Mouse (Mus musculus): ENCODE measurements at regions not wholly inside any gene's neighbourhood (a gene's known extent, or its start where the extent isn't known, plus 50 kb on each side); places are given as distances from the start of the nearest gene placed in this dataset.
"Not testable (repeated sequence)": the region's sequence is repeated elsewhere in the genome, so short reads cannot be mapped to it uniquely, and the experiment has no call there.

- DNase-seq = no peak
Observed at GRCm38 (mm10) chr12:45287759-45288158, 213.2 kb upstream of the Stxbp6 start.

- no peak for DNase-seq
Observed at GRCm38 (mm10) chr12:45256309-45256708, 181.8 kb upstream of the Stxbp6 start.

GRCm38 (mm10) chr12:45211131-45211530 is 136.6 kb upstream of the Stxbp6 start:
- DNase-seq = no peak

GRCm38 (mm10) chr12:45195304-45195920 is 120.9 kb upstream of the Stxbp6 start:
- no peak for DNase-seq

- DNase-seq = no peak
Observed at GRCm38 (mm10) chr12:45187149-45187548, 112.6 kb upstream of the Stxbp6 start.

GRCm38 (mm10) chr12:45184510-45184909 is 110.0 kb upstream of the Stxbp6 start:
- no peak for DNase-seq

- DNase-seq = no peak
Observed at GRCm38 (mm10) chr12:45177454-45177853, 102.9 kb upstream of the Stxbp6 start.

GRCm38 (mm10) chr12:45175259-45175658 is 100.8 kb upstream of the Stxbp6 start:
- DNase-seq = not testable (repeated sequence)

GRCm38 (mm10) chr12:45171927-45172642 is 97.6 kb upstream of the Stxbp6 start:
- peak; percentile 55 for DNase-seq

GRCm38 (mm10) chr12:45162011-45162410 is 87.5 kb upstream of the Stxbp6 start:
- DNase-seq = no peak

- not testable (repeated sequence) for DNase-seq
Observed at GRCm38 (mm10) chr12:45161581-45161980, 87.1 kb upstream of the Stxbp6 start.

GRCm38 (mm10) chr12:45158986-45159385 is 84.5 kb upstream of the Stxbp6 start:
- DNase-seq = no peak

- DNase-seq = no peak
Observed at GRCm38 (mm10) chr12:45137438-45138018, 63.0 kb upstream of the Stxbp6 start.

GRCm38 (mm10) chr12:45133415-45133814 is 58.9 kb upstream of the Stxbp6 start:
- DNase-seq = no peak

- no peak for DNase-seq
Observed at GRCm38 (mm10) chr12:45131139-45131538, 56.6 kb upstream of the Stxbp6 start.

- no peak for DNase-seq
Observed at GRCm38 (mm10) chr12:45125866-45126265, 51.4 kb upstream of the Stxbp6 start.

Data from thymus, postnatal 4 days (tissue).